Mouse (Mus musculus): ENCODE results near the gene AC129217.1.

DNA sequence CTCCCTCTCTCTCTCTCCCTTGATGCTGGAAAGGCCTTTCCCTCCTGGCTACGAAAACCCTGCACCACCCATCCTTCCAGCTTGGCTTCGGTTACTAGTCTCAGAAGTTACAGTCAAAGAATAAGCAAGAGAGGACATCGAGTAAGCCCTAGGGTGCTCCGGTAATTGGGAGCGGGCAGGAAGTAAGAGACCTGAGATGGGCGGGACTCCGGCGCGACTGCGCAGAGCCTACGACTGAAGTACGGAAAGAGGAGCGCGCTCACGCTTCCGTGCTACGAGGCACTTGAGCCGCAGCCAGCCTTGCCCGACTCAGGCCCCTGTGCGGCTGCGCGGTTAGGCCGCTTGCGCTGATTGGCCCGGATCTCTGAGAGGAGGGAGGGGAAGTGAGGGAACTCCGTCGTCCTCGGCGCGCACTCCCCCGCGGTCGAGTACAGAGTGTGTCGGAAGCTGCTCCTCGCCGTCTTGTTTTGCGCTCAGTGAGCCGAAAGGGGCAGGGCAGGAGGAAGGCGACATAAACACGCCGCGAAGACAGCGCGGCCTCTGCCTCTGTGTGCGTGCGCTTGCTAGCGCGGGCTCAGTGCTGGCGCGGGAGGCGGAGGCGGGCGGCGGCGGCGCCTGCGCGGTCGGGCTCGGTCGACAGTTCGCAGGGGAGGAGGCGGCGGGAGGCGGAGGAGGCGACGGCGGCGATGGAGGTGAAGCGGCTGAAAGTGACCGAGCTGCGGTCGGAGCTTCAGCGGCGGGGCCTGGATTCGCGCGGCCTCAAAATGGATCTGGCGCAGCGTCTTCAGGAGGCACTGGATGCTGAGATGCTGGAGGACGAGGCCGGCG is 9.8 kb upstream of the AC129217.1 start, which contains the start of gene Hnrnpul2:
- TF ChIP-seq POLR2A (IDR thresholded peaks at IDR 0.05; ENCODE audit: borderline replicate concordance, extremely low read depth, insufficient read depth, insufficient read length, poor library complexity, severe bottlenecking): peak; percentile 73
- TF ChIP-seq CTCF (IDR thresholded peaks at IDR 0.05; ENCODE audit: borderline replicate concordance, extremely low read depth, insufficient read depth, insufficient read length): no peak
